Mouse (Mus musculus): Measurements from ENCODE around the gene Rnf208.
A peak's percentile ranks its signal among the peaks of the same experiment; 100 is the strongest.
"Not testable (repeated sequence)": the region's sequence is repeated elsewhere in the genome, so short reads cannot be mapped to it uniquely, and the experiment has no call there.

Rnf208 gene

DNA sequence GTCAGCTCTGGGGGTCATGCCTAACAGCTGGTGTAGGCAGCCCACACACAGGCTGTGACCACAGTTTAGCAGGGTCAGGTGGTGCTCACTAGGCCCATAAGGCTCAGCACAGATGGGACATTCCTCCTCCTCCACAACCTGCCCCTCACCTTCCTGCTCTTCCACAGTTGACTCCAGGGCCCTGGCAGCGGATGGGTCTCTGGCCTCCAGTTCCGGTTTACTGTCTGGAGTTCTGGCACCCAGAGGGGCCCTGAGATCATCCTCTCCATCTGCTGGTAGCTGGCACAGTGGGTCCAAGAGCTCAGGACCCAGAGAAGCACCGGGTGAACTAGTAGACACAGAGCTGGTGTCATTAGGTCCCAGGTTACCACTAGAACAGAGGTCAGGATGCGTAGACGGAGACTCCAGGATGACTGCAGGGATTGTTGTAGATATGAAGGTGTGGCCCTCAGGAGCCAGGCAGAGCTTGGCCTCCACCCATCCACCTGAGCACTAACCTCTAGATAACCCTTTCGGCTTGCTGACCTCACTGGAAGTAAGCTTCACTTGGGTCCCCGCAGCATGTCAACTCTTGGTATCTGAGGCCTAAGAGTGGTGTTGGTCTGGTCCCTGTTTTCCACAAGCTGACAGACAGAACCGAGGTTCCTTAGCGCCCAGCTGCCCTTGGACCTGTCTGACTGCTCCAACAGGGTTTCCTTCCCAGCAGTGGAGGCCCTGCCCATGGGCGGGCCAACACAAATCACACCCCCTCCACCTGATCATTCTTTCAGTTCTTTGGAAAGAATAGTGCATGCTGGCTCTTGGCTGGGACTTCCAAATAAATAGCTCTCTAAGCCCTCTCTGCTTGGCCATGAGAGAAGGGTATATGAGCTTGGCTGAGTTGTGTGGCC is 4.4 kb downstream of the Rnf208 start, which contains the start of gene AL732309.1:
TSS of gene AL732309.1 (minus strand) at position 681 of the 890 bp plus-strand sequence.
- no peak for DNase-seq (ENCODE audit: low read depth, low spot score)

DNA sequence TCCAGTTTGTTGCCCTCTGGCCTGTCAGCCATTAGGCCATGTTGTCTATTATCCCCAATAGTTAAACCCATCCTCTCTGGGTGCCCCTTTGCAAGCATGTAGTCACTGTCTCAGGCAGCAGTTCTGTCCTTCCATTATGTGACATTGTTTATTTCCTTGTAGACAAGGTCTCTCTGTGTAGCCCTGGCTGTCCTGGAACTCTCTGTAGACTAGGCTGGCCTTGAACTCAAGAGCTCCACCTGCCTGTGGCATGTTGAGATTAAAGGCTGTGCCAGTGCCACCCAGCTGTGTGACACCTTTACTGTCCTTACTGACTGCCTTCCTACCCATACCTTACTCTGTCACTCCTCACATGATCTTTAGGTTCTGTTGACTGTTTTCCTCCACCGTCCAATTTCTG is 10.3 kb downstream of the Rnf208 start:
- no peak for DNase-seq (ENCODE audit: low read depth, low spot score)

DNA sequence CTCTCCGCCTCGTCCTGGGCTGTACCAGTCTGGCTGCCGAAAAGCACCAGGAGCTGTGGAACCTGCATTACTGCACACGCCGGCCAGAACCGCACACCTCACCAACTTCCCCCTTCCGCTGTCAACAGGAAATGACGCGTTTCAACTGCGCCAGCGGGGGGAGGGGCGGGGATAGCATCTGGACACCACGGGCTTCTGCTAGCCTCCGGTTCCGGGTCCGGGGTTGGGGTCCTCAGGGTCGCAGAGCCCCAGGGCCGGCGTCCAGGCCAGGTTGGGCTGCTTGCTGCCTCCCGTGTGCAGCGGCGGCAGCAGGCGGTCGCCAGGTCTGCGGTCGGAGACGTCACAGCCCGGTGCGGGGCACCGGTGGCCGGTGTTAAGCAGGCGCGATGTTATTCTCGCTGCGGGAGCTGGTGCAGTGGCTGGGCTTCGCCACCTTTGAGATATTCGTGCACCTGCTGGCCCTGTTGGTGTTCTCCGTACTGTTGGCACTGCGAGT is 13.3 kb downstream of the Rnf208 start, which contains the start of gene Tmem203:
TSS of gene Tmem203 (plus strand) at position 156 of the 496 bp plus-strand sequence.
- DNase-seq (ENCODE audit: low read depth, low spot score): peak; percentile 92

DNA sequence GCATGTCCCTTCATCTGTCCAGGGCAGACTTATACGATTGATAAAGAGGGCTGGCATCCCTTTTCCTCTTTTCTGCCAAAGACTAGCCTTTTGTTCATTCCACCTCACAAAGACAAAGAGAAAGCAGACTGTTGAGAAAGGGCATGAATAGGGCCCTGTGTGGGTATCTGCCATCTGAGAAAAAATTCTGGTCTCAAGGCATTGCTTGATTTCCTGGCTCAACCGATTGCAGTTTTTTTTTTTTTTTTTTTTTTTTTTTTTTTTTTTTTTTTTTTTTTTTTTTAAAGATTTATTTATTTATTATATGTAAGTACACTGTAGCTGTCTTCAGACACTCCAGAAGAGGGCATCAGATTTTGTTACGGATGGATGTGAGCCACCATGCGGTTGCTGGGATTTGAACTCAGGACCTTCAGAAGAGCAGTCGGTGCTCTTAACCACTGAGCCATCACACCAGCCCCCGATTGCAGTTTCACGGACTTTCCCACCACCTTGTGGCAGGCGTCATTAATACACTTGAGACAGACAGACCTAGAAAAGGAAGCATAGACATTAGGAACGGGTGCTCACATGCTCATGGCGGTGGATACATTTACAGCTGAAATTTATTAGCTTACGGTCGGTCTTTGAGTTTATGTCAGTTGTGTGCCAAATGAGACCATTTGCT is 14.5 kb downstream of the Rnf208 start:
- not testable (repeated sequence) for DNase-seq (ENCODE audit: low read depth, low spot score)

DNA sequence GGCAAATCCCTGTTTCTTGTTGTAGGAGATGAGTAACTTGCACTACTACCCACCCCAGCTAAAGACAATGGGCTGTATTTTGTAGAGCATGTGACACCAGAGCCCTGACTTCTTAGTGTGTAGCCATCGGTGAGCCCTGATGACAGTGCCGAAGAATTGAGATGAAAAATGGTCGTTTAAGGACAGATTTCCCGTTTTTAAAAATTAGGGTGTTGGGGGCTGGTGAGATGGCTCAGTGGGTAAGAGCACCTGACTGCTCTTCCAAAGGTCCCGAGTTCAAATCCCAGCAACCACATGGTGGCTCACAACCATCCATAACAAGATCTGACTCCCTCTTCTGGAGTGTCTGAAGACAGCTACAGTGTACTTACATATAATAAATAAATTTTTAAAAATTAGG is 15.2 kb downstream of the Rnf208 start:
- DNase-seq (ENCODE audit: low read depth, low spot score): not testable (repeated sequence)

DNA sequence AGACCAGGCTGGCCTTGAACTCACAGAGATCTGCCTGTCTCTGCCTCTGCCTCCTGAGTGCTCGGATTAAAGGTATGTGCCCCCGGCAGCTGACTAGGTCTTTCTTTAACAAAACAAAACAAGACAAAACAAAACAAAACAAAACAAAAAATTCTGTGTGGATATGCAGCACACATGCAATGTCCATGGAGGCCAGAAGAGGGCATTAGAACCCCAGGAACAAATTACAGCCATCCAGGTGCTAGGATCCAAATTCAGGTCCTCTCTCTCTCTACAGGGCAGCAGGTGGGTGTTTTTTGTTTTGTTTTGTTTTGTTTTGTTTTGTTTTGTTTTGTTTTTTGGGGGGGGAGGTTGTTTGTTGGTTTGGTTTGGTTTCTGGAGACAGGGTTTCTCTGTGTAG is 16.8 kb downstream of the Rnf208 start:
- no peak for DNase-seq (ENCODE audit: low read depth, low spot score)

DNA sequence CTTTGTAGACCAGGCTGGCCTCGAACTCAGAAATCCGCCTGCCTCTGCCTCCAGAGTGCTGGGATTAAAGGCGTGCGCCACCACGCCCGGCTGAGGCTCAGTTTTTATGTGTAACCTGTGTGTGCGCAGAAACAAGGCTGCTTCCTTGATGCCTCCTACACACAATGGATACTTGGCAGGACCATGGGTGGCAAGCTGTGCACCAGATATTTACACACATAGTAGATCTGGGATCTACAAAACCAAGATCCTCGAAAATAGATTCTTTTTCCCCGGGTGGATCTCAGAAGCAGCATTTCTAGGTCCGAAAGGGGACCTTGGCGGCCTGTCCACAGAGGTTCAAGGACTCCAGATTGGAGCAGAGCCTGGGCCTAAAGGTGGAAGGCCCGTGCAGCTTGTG is 19.8 kb downstream of the Rnf208 start:
- DNase-seq (ENCODE audit: low read depth, low spot score): no peak

DNA sequence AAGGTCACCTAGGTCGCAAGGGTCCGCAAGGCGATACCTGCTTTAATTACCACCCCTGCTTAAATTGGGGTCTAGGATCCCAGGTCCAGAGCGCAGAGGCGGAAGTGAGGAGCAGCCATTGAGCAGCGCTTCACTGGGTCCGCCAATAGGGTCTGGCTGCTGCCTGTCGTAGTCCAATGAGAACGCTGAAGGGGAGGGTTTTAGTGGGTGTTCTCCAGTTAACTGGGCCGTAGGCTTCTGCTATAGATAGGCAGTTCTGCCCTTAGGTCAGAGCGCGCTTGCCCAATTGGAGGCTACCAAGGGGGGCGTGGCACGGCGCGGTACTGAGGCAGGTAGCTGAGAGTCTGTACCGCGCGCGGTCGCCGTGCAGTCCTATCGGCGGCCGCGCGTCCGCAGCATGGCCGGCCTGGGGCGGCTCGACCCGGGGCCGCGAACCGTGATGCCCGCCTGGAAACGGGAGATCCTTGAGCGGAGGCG is 20.3 kb downstream of the Rnf208 start, which contains the start of gene Tprn:
TSS of gene Tprn (plus strand) at position 328 of the 477 bp plus-strand sequence.
- peak; percentile 90 for DNase-seq (ENCODE audit: low read depth, low spot score)

DNA sequence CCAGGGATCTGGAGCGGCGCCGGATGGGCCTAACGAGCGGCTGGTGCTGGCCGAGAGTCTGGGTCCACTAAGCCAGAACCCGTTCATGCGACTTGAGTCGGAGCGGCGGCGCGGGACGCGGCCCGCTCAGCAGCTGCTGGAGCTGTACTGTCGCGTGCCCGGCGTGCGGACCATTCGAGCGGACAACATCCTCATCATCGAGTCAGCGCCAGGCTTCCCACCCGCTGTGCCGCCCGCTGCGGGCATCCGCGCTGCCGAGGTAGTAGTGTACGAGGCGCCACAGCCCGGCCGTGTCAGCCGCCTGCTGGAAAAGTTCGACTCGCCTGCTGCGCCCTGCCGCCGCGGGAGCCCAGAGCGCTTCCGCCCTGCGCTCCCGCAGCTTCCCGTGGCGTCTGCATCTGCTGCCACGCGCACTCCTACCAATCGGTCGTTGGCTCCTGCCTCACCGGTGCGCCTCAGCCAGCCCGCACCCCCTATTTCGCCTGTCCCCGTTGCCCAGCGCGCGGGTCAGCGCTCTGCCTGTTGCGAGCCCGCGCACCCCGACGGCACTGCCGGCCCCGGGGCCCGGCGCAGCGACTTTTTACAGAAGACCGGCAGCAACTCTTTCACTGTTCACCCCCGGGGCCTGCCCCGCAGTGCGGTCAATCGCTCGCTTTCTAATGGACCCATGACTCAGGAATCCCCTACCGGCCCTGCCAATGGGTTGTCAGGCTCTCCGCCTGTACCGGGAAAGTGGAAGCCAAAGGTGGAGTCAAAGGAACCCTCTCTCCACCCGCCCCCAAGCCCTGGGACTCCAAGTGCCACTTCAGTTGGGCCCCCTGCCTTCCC is 21.0 kb downstream of the Rnf208 start:
- DNase-seq (ENCODE audit: low read depth, low spot score): no peak

DNA sequence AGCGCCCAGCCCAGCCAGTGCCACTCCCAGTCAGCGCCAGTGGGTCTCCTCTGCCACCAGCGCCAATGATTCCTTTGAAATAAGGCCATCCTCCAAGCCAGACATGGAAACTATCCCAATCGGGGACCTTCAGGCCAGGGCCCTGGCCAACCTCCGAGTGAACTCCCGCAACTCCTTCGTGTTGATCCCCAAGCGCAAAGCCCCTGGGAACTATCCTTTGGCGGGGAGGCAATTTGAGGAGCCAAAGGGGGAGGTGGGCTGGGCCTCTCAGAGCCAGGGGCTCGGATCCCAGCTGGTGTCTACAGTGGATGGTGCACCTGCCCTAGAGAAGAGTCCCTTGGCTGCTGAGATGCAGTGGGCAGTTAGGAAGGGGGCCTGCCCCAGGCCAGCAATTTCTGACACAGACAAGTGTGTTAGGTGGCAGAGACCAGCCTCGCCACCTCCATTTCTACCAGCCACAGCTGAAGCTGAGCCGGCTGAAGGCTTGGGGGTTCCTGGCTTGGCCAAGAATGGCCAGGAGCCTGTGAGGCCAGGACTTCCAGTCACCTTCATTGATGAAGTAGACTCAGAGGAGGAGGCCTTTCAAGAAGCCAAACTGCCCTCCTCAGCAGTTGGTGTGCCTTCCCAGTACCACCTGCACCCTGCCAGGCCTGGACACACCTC is 21.7 kb downstream of the Rnf208 start:
- no peak for DNase-seq (ENCODE audit: low read depth, low spot score)

DNA sequence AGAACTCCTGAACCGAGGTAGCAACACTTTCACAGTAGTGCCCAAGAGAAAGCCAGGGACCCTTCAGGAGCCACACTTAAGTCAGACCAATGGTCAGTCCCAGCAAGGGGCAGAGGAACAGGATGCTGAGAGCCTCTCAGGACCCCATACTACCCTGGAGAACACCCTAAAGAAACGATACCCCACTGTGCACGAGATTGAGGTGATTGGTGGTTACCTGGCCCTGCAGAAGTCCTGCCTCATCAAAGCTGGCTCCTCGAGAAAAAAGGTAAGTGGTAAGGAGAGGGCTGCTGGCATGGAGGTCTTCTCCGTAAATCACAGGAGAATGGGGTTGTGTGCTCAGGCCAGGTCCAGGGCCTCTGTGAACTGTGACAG is 22.2 kb downstream of the Rnf208 start:
- DNase-seq (ENCODE audit: low read depth, low spot score): no peak

DNA sequence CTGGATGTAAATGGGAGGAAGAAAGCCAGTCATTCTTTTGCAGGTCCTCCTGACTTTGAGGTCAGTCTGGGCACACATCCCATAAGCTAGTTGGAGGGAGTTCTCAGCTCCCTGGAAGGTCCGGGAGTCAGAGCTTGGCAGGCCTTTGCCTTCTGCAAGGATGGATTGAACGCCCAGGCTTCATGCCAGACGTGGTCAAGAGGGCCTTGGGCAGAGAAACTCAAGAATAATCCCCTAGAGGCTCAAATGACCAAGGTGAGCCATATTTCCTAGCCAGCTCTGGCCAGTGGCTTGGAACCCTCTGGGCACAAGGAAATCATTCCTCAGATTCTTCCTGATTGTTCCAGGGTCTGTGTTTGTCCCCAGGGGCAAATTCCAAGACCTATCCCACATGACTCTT is 22.8 kb downstream of the Rnf208 start:
- no peak for DNase-seq (ENCODE audit: low read depth, low spot score)

DNA sequence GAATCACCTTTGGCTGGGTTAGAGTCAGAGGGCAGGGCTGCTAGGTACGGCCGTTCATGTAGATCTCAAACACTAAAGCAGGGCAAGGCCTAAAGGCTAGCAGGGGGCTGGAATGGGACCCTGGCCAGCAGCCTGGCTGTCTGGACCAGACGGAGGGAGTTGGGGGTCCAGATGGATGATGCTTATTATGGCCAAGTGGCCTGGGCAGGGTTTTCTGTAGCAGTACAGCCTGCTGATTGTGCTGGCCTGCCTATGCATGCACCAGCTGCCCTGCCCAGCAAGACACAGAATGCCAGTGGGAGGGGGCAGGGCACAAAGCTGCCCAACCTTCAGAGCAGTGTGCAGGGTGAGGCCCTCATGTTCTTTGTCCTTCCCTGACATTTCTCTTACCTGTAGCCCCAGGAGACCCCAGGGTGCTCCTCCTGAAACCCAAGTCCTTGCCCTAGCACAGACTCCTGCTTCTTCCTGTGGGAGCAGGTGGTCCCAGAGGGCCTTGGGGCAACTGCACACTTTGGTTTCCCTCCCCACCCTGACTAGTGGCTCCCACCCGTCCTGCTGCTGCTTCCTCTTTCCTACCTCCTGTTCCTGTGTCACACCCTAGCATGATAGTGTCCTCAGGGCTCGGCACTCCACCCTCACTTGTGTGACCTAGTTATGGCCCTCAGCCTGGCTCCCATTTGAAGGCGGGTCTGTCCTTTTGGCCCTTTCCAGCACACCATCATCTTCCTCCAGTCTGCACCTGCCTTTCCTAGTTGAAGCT is 24.0 kb downstream of the Rnf208 start:
- no peak for DNase-seq (ENCODE audit: low read depth, low spot score)

DNA sequence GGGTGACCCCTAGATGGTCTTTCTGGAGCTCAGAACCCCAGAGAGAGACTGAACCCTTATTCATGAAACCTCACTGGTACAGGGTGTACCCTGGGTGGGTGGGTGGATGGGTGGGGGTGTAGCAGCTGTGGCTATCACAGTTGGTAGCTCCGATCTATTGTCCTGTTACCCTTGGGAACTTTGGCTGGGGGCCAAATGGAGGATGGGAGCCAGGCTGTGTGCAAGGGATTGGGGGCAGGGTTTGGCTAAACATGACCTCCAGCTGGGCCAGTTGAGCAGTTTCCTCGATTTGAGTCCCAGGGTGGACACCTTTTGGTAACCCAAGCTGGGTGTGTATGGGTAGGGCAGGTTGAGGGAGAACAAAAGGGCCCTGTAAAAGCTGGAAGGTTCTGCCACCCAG is 24.7 kb downstream of the Rnf208 start:
- no peak for DNase-seq (ENCODE audit: low read depth, low spot score)

DNA sequence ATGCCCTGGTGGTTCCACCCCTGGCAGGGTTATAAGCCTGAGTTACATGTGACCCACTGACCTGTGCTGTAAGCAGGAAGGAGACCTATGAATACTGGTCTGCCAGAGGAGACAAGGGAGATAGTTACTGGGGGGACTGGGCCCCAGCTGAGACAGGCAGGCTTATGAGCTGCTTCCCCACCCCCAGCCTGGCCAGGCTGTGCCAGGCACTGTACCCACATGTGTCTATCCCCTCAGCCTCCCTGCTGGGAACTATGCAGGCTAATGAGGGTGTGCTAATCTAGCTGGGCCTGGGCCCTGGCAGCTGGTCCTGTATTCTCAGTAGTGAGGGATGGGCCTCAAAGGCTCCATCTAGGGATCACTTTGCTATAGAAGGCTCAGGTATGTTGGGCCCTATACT is 25.2 kb downstream of the Rnf208 start:
- DNase-seq (ENCODE audit: low read depth, low spot score): no peak

DNA sequence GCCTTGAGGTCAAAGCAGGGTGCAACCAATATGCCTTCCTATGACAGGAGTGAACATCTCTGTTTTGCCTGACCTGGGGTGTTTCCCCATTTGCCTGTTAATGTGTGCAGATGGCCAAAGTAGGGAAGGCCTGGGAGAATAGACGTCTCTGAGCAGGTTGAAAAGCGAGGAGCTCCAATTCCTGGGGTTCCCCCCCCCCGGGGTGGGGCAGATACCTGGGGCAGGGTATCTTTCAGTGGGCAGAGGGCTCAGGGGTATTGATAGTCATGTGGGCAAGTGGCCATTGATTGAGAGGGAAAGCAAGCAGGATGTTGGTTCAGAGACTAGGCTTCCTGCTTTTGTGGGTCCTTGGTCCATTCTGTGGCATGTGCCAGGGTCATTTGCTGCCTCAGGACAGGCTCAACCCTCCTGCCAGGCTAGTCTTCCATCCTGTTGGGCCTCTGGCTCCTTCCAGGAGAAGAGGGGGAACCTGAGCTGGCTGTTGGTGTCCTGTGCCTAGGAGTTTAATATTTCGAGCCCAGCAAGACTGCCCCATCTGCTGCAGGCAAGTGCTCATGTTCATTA is 25.8 kb downstream of the Rnf208 start:
- no peak for DNase-seq (ENCODE audit: low read depth, low spot score)

DNA sequence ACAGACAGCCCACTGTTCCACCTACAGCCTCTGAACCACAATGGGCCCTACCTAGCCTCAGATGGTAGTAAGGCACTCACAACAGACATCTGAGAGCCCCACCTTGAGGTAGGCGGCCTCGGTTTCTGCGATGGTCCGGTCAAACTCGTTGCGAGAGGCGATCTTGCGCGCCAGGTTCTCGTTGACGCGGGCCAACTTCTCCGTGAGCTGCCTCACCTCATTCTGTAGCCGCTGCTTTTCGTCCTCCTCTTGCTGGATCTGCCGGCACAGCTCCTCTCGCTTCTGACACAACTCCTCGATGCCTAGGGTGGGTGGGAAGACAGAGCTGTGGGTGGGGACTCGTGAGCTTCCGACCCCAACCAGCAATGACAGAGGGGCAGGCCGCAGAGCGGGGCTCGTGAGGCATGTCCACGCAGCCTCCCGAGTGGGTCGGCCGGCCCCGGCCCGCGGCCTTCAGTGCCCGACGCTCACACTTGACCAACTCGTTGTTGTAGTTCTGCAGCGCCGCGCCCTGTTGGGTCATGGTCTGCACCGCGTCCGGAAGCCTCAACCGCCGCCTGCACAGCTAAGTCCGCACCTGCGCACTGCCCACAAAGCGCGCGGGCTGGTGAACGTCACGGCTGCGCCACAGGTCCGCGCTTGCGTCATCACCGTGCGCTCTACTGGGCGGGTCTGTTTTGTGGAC is 29.9 kb downstream of the Rnf208 start, which contains the start of the genes Ssna1 and Anapc2:
TSS of gene Ssna1 (minus strand) at position 612 of the 685 bp plus-strand sequence.
TSS of gene Anapc2 (plus strand) at position 652 of the 685 bp plus-strand sequence.
- peak; percentile 96 for DNase-seq (ENCODE audit: low read depth, low spot score)

DNA sequence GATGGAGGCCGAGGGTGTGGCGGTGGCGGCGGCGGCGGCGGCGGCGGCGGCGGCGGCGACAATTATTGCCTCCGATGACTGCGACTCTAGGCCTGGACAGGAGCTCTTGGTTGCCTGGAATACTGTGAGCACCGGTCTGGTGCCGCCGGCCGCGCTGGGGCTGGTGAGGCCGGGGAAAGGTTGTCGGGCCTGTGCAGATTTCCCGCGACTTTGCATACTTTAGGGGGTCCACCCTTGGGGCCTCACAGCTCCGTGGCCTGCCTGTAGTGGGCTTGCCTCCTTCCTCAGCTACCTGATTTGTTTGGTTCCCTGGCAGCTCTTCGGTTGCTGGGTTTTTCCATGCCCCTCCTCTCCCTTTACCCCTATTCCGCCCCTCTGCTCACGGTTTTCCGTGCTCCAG is 30.5 kb downstream of the Rnf208 start:
- DNase-seq (ENCODE audit: low read depth, low spot score): no peak

DNA sequence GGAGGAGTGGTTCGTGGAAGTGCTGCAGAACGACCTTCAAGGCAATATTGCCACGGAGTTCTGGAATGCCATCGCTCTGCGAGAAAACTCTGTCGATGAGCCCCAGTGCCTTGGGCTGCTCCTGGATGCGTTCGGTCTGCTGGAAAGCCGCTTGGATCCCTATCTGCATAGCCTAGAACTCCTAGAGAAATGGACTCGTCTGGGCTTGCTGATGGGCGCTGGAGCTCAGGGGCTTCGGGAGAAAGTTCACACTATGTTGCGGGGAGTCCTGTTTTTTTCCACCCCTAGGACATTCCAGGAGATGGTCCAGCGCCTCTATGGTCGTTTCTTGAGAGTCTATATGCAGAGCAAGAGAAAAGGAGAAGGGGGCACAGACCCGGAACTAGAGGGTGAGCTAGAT is 31.0 kb downstream of the Rnf208 start:
- DNase-seq (ENCODE audit: low read depth, low spot score): no peak
